ENCODE assay signal across 8 mouse cellular contexts in the genomic region with DNA sequence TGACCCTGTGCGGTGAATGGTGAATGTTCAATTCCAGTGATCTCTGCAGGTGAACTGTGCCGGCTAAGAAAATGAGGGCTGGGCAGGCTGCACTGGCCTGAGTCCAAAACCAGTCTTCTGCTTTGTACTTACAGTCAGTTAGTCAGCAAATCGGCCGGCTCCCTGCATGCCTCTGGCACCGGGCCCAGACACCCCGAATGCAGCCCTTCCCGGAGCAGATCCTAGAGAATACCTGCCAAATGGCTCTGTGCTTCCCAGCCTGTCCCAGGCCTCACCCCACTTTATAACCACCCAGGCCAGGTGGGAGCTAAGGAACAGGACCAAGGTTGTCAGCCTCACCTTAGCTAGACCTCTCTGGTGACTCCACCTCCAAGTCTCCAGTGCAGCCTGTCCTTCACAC. TPM values are rescaled to one million over a fixed set of nuclear protein-coding genes. Genes with fewer than 3 reads are reported as not detected.
A peak's percentile ranks its signal among the peaks of the same experiment; 100 is the strongest.
DNase-seq lines count a peak whose midpoint lies in the region; ATAC-seq and TF ChIP-seq lines count a peak whose summit lies in the region.

No protein-coding gene starts in this region.

- H3K27ac ChIP-seq in neural tube, embryonic 13.5 days (replicated peaks), result peak overlapping the region; percentile 87

- no peaks in the 10 kb centered on the region for H3K9me3 ChIP-seq in neural tube, embryonic 13.5 days

- no peak for TF ChIP-seq CTCF in brain, embryonic 14.5 days (IDR thresholded peaks at IDR 0.05; ENCODE audit: borderline replicate concordance, extremely low read depth, insufficient read depth, insufficient read length)

- ATAC-seq in neural tube, embryonic 13.5 days (ENCODE audit: low read depth), result no peak
- peak; percentile 27; the same call in 1 of the 2 replicates for ATAC-seq in megakaryocyte progenitor cell, adult 5-6 weeks (replicated peaks; ENCODE audit: poor library complexity)

- peaks cover 11% of the 10 kb centered on the region; the same call in 1 of the 2 replicates for H3K27me3 ChIP-seq in neural tube, embryonic 13.5 days

- no peak for DNase-seq in neural tube, embryonic 10.5 days (ENCODE audit: extremely low spot score, low spot score)
- peak; percentile 91 for DNase-seq in brain, embryonic 14.5 days (ENCODE audit: low read depth)
- DNase-seq in gastrocnemius, postnatal 36 days, result peak; percentile 31 to 35
- peak; percentile 91 for DNase-seq in kidney, postnatal 14 days
- peak; percentile 68 to 77 for DNase-seq in urinary bladder, postnatal 4 days (ENCODE audit: low spot score in 2 of 2)
- no peak for DNase-seq in spleen, postnatal 14 days (ENCODE audit: low spot score in 2 of 2)

- H3K4me1 ChIP-seq in neural tube, embryonic 13.5 days (replicated peaks), result peaks cover 54% of the 10 kb centered on the region

- no peak overlapping the region for H3K4me2 ChIP-seq in neural tube, embryonic 13.5 days

- intact Hi-C loops in gastrocnemius, postnatal 36 days (cut with DNase I), result no loop called here

- no peaks in the 10 kb centered on the region for H3K36me3 ChIP-seq in neural tube, embryonic 13.5 days

- H3K4me3 ChIP-seq in neural tube, embryonic 13.5 days, result no peak overlapping the region

- no peak for TF ChIP-seq POLR2A in brain, embryonic 14.5 days (IDR thresholded peaks at IDR 0.05; ENCODE audit: borderline replicate concordance, extremely low read depth, insufficient read depth, insufficient read length, poor library complexity, severe bottlenecking)

- H3K9ac ChIP-seq in neural tube, embryonic 13.5 days, result peak overlapping the region; percentile 17; the same call in 1 of the 2 replicates

- WGBS in neural tube, embryonic 13.5 days, result 29% methylated on average over 7 of the region's 7 CpGs

RNA-seq across cellular contexts. Expression of a gene that starts 17.0 kb away (rescaled TPM):
- 17.1 and 23.5 TPM in 2 replicates for polyA plus RNA-seq in neural tube, embryonic 13.5 days (2015; fragmentation: Nextera tagmentation; extraction: Ambion mirVana)
- polyA plus RNA-seq in brain, embryonic 14.5 days (2012; rRNA removed), result 10.0 and 15.5 TPM in 2 replicates
- total RNA-seq in gastrocnemius, postnatal 36 days (2021), result not detected
- not detected in 2 replicates for total RNA-seq in megakaryocyte progenitor cell, adult 5-6 weeks (2015)
- total RNA-seq in megakaryocyte progenitor cell, adult 5-6 weeks (2017), result not detected in 2 replicates

RNA-seq across cellular contexts. Expression of a gene that starts 26.4 kb away (rescaled TPM):
- 39.2 and 45.6 TPM in 2 replicates for polyA plus RNA-seq in neural tube, embryonic 13.5 days (2015; fragmentation: Nextera tagmentation; extraction: Ambion mirVana)
- 67.3 and 70.7 TPM in 2 replicates for polyA plus RNA-seq in brain, embryonic 14.5 days (2012; rRNA removed)
- 10 to 100 TPM; 26.3 to 30.3 TPM for total RNA-seq in gastrocnemius, postnatal 36 days (2021)
- 16.7 and 22.0 TPM in 2 replicates for total RNA-seq in megakaryocyte progenitor cell, adult 5-6 weeks (2015)
- 17.6 and 23.7 TPM in 2 replicates for total RNA-seq in megakaryocyte progenitor cell, adult 5-6 weeks (2017)

RNA-seq across cellular contexts. Expression of a gene that starts 47.9 kb away (rescaled TPM):
- polyA plus RNA-seq in neural tube, embryonic 13.5 days (2015; fragmentation: Nextera tagmentation; extraction: Ambion mirVana), result 6.1 and 7.1 TPM in 2 replicates
- 18.1 and 19.6 TPM in 2 replicates for polyA plus RNA-seq in brain, embryonic 14.5 days (2012; rRNA removed)
- total RNA-seq in gastrocnemius, postnatal 36 days (2021), result not detected
- not detected in 2 replicates for total RNA-seq in megakaryocyte progenitor cell, adult 5-6 weeks (2015)
- total RNA-seq in megakaryocyte progenitor cell, adult 5-6 weeks (2017), result not detected in 2 replicates

Comparison
In these comparisons a context has a peak if more than half of its experiments do, and no peak if none do; other contexts are left out.
1. DNase-seq: peak in brain, embryonic 14.5 days (single experiment), gastrocnemius, postnatal 36 days (2 of 2), kidney, postnatal 14 days (single experiment) and urinary bladder, postnatal 4 days (2 of 2); none in neural tube, embryonic 10.5 days (single experiment) and spleen, postnatal 14 days (0 of 2).